Mouse (Mus musculus) neural tube, embryonic 15.5 days (tissue): ENCODE measurements at regions not wholly inside any gene's neighbourhood (a gene's known extent, or its start where the extent isn't known, plus 50 kb on each side); places are given as distances from the start of the nearest gene placed in this dataset.

Experiments used
- ATAC-seq: fragments of 200-750 bp; cut with Nextera tagmentation; 2 replicates; pipeline ENCODE4 v1.8.0; 2017; ENCODE audit warnings: mild to moderate bottlenecking, moderate TSS enrichment, moderate library complexity; ENCODE audit not compliant: low FRiP score
- H3K27ac ChIP-seq: fragments of 300-500 bp; sonication (generic); replicated peaks from 2 replicates; pipeline ENCODE4 v1.5.1; 2015; ENCODE audit warnings: mild to moderate bottlenecking, inconsistent platforms
- H3K27me3 ChIP-seq: fragments of 300-500 bp; sonication (generic); replicated peaks from 2 replicates; pipeline ENCODE4 v1.6.1; 2015; ENCODE audit warnings: inconsistent platforms
- H3K36me3 ChIP-seq: fragments of 300-500 bp; sonication (generic); 2 replicates; pipeline ENCODE4 v1.6.1; 2015; ENCODE audit warnings: inconsistent platforms
- H3K4me1 ChIP-seq: fragments of 300-500 bp; sonication (generic); 2 replicates; pipeline ENCODE4 v1.6.1; 2015; ENCODE audit warnings: inconsistent platforms
- H3K4me2 ChIP-seq: fragments of 300-500 bp; sonication (generic); 2 replicates; pipeline ENCODE4 v1.6.1; 2015; ENCODE audit warnings: inconsistent platforms, mild to moderate bottlenecking, moderate library complexity
- H3K4me3 ChIP-seq: fragments of 300-500 bp; sonication (generic); replicated peaks from 2 replicates; pipeline ENCODE4 v1.5.1; 2015; ENCODE audit warnings: mild to moderate bottlenecking, inconsistent platforms
- H3K9ac ChIP-seq: fragments of 300-500 bp; sonication (generic); replicated peaks from 2 replicates; pipeline ENCODE4 v1.6.1; 2015; ENCODE audit warnings: mild to moderate bottlenecking, inconsistent platforms
- H3K9me3 ChIP-seq: fragments of 300-500 bp; sonication (generic); replicated peaks from 2 replicates; pipeline ENCODE4 v1.6.1; 2016; ENCODE audit warnings: inconsistent platforms
- WGBS: fragments of 180-500 bp; shearing (Covaris S2); methylation state at CpG from one replicate; pipeline ENCODE4 v1.1.7; 2015; ENCODE audit warnings: mixed read lengths; 5-methylcytosine and 5-hydroxymethylcytosine counted together

GRCm38 (mm10) chr13:91334283-91334682, 110.5 kb upstream of the Atg10 start:
- H3K4me3 ChIP-seq: no peak overlapping the region
- no peaks in the 10 kb centered on the region for H3K4me1 ChIP-seq
- H3K36me3 ChIP-seq: no peaks in the 10 kb centered on the region
- H3K9ac ChIP-seq: no peak overlapping the region
- H3K9me3 ChIP-seq: no peaks in the 10 kb centered on the region
- H3K4me2 ChIP-seq: no peak overlapping the region
- H3K27ac ChIP-seq: no peak overlapping the region
- ATAC-seq: no peak
- no peaks in the 10 kb centered on the region for H3K27me3 ChIP-seq

DNA sequence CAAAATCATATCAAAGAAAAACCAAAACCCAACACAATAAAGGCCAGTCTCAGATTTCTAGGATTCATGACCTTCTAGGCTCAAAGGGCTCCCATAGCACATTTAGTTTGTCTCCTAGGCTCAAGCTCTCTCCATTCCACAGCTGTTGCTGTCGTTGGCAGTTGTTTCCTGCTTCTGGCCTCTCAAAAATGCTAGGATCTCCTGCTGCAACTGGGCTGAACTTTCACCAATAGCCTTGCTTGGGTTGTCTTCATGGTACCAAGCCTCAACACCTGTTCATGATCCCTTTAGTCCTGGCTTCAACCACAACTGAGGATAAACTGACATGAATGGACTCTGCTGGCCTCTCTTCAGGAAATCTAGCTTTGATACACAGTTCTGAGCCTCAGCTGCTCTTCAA, 115.9 kb upstream of the Ssbp2 start:
- H3K27ac ChIP-seq: no peak overlapping the region
- 0 out of 2 replicates have a peak, but pooled peaks cover 6% of the 10 kb centered on the region for H3K9me3 ChIP-seq
- no peak overlapping the region for H3K9ac ChIP-seq
- H3K4me3 ChIP-seq: no peak overlapping the region
- ATAC-seq: no peak
- 70% methylated on average over 1 of the region's 1 CpGs for WGBS
- H3K4me1 ChIP-seq: no peaks in the 10 kb centered on the region
- H3K4me2 ChIP-seq: no peak overlapping the region
- no peaks in the 10 kb centered on the region for H3K27me3 ChIP-seq
- H3K36me3 ChIP-seq: no peaks in the 10 kb centered on the region

DNA sequence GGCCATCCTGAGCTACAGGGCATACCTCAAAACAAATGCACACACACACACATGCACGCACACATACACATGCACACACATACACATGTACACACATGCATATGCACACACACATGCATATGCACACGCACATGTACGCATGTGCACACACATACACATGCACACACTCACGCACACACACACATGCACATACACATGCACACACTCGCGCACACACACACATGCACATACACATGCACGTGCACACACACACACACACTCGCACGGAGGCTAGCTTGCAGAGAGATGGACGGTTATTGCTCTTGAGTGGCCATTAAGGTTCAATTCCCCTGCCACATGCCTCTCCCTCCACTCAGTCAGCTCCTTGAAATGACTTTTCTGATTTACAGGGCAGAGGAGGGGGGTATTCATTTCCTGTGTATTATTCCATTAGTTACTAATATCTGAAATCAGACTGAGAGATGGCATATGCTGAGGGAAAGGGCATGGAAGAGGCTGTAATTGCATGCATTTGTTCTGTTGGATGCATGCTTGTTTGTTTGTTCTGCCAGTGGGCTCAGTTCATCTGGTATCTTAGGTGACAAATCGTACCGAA, 111.5 kb upstream of the Ssbp2 start:
- Histone ChIP-seq H3K4me1 (no peaks in the 10 kb centered on the region), H3K9me3 (0 out of 2 replicates have a peak, but pooled peaks cover 6% of the 10 kb centered on the region), H3K27me3 (no peaks in the 10 kb centered on the region), H3K36me3 (no peaks in the 10 kb centered on the region), H3K27ac (no peak overlapping the region), H3K4me3 (no peak overlapping the region), H3K9ac (no peak overlapping the region), H3K4me2 (no peak overlapping the region)
- 78% methylated on average over 12 of the region's 12 CpGs for WGBS
- ATAC-seq: 0 out of 2 replicates have a peak, but pooled peaks have one; percentile 21

DNA sequence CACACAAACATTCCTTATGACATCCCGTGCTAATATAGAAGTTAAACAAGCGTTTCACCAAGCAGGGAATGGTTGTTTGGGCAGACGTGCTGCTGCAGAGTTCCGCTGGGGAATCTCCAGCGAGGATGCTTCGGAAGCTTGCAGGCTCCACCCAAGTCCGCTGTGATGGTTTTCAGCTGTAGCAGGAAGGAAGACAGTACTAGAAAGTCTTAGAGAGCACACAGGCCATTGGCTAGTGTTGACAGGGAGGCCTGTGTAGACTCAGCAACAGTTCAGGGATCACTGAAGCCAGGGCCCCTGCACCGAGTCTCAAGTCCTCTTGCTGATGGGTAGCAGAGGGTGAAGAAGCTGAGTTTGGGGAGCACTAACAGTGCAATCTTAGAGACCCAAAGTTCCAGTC, 107.8 kb upstream of the Ssbp2 start:
- Histone ChIP-seq H3K4me2 (no peak overlapping the region), H3K36me3 (no peaks in the 10 kb centered on the region), H3K9me3 (no peaks in the 10 kb centered on the region), H3K4me1 (no peaks in the 10 kb centered on the region), H3K27ac (no peak overlapping the region), H3K27me3 (no peaks in the 10 kb centered on the region), H3K9ac (no peak overlapping the region), H3K4me3 (no peak overlapping the region)
- WGBS: 86% methylated on average over 8 of the region's 8 CpGs
- no peak for ATAC-seq

DNA sequence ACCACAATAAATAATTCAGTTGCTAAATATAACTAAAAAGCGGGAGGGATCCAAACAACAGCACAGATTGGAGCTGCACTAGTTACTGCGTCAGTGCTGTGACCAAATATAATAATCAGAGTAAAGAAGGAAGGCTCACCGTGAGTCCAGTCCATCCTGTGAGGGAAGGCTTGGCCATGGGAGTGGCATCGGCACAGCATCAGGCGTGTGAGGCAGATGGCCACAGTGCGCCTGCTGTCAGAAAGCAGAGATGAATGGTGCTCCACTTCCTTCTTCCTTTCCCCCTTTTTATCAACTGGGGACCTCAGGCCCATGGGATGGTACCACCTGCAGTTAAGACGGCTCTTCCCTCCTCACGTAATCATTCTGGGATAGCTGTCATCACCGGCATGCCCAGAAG, 103.6 kb upstream of the Ssbp2 start:
- Histone ChIP-seq H3K36me3 (no peaks in the 10 kb centered on the region), H3K4me2 (no peak overlapping the region), H3K9me3 (no peaks in the 10 kb centered on the region), H3K4me1 (no peaks in the 10 kb centered on the region), H3K4me3 (no peak overlapping the region), H3K9ac (no peak overlapping the region), H3K27ac (no peak overlapping the region), H3K27me3 (no peaks in the 10 kb centered on the region)
- WGBS: 81% methylated on average over 9 of the region's 9 CpGs
- no peak for ATAC-seq

DNA sequence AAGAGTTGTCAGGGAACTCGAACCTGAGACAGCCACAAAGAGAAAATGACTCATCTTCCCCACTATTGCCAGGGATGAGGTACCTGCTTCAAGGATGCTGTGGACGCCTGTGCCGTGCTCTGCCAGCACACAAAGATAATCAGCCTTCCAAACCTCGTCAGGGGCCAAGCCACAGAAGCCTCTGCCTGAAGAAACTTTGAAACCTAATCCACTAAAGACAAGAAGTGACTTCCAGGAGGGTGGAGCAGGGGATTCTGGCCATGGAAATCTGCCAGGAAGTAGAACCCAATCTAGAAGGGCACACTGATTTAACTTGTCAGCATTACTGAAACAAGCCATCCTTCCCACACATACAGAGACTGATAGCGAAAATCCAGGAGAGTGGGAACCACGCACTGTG, 100.0 kb upstream of the Ssbp2 start:
- no peaks in the 10 kb centered on the region for H3K27me3 ChIP-seq
- no peak overlapping the region for H3K4me2 ChIP-seq
- H3K4me1 ChIP-seq: peaks cover 8% of the 10 kb centered on the region
- 83% methylated on average over 6 of the region's 6 CpGs for WGBS
- no peaks in the 10 kb centered on the region for H3K9me3 ChIP-seq
- ATAC-seq: no peak
- no peak overlapping the region for H3K27ac ChIP-seq
- H3K4me3 ChIP-seq: no peak overlapping the region
- no peak overlapping the region for H3K9ac ChIP-seq
- H3K36me3 ChIP-seq: no peaks in the 10 kb centered on the region

DNA sequence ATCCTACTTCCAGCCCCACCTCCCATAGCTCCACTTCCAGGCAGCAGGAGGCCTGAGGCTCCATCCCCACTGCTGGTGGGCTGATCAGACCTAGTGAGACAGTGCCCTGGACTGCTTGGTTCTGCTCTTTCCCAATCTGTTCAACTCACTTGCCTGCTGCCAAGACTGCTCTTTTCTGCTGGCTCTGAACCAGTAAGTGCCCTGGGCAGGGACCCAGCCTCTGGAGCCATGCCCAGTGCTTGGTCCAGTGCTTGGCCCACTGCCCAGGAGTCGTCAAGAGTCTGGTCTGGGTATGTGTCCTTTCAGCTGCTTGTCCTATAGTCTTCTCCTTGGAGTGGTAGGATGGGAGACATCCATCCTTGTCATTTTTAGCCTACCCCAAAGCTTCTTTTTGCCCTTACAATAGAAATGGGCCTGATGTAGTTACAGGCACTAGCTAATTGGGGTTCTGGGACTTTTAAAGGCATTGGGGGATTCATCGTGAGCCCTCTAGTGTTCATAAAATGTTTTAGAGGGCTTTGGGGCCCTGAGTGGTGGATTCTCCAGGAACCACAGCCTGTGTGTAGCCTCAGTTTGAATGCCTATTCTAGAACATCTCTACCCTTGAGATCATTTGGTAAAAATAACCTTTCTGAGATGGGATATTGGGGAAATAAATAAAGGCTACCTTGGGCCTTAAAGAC, 94.7 kb upstream of the Ssbp2 start:
- Histone ChIP-seq H3K36me3 (no peaks in the 10 kb centered on the region), H3K27me3 (no peaks in the 10 kb centered on the region), H3K9ac (no peak overlapping the region), H3K9me3 (no peaks in the 10 kb centered on the region), H3K4me3 (no peak overlapping the region), H3K4me2 (no peak overlapping the region), H3K4me1 (peaks cover 29% of the 10 kb centered on the region), H3K27ac (peak overlapping the region; percentile 68)
- WGBS: 43% methylated on average over 2 of the region's 2 CpGs
- peak; percentile 88 for ATAC-seq

- Histone ChIP-seq H3K27me3 (no peaks in the 10 kb centered on the region), H3K4me1 (peaks cover 37% of the 10 kb centered on the region), H3K4me2 (no peak overlapping the region), H3K36me3 (no peaks in the 10 kb centered on the region), H3K9ac (no peak overlapping the region), H3K4me3 (no peak overlapping the region), H3K27ac (no peak overlapping the region), H3K9me3 (no peaks in the 10 kb centered on the region)
- WGBS: 90% methylated on average over 4 of the region's 4 CpGs
- ATAC-seq: no peak
Measured at GRCm38 (mm10) chr13:91366540-91366939, 93.5 kb upstream of the Ssbp2 start.

DNA sequence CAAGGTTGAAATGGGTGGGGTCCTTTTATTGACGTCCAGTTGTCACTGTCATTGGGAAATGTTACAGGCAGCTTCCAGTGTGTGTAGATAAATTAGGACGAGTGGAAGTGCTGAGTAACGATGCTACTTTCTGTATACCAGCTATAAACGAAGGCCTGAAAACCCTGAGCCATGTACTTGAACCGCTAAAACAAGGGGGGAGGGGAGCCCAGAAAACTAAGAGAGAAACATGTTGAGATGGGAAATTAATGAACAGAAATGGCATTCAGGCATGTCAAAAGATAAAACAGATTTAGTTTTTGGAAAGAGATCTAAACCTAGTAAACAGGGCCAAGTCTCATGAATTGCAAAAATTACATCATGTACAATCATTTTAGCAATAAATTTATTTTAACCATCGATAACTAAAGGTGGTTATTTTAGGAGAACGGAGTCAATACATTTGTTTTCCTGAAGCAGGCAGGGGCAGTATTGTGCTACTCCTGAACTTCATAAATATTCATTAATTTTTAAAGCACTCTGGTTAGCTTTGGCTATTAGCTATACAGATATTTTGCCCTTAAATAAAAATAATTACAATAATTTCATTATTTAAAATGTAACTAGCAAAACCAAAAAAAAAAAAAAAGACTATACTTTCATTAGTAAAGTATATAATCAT, 92.1 kb upstream of the Ssbp2 start:
- Histone ChIP-seq H3K27me3 (no peaks in the 10 kb centered on the region), H3K4me2 (no peak overlapping the region), H3K36me3 (no peaks in the 10 kb centered on the region), H3K27ac (no peak overlapping the region), H3K9ac (no peak overlapping the region), H3K9me3 (no peaks in the 10 kb centered on the region), H3K4me1 (peaks cover 49% of the 10 kb centered on the region), H3K4me3 (no peak overlapping the region)
- WGBS: 32% methylated on average over 7 of the region's 7 CpGs
- ATAC-seq: no peak

- Histone ChIP-seq H3K9me3 (no peaks in the 10 kb centered on the region), H3K27me3 (no peaks in the 10 kb centered on the region), H3K4me2 (no peak overlapping the region), H3K27ac (no peak overlapping the region), H3K36me3 (no peaks in the 10 kb centered on the region), H3K4me3 (no peak overlapping the region), H3K9ac (no peak overlapping the region), H3K4me1 (peaks cover 54% of the 10 kb centered on the region)
- 82% methylated on average over 7 of the region's 7 CpGs for WGBS
- no peak for ATAC-seq
Measured at GRCm38 (mm10) chr13:91368664-91369063, 91.4 kb upstream of the Ssbp2 start.

DNA sequence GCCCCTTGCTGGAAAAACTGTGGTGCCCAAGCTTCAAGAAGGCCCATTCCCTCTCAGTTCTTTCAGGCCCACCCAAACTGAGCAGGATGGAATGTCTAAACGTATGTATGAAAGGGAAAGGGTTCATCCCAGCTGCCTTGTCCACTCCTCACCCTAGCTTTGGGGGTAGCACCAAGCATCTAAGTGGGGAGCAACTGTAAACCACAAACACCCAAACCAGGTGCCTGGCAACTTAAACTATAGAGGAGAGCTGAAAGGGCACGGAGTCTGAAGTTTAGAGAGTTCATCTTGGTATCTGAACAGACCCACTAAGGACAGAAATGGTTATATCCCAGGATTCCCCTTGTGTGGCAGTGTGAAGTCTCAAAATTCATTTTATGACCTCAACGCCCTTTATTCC, 90.1 kb upstream of the Ssbp2 start:
- H3K27me3 ChIP-seq: no peaks in the 10 kb centered on the region
- peak overlapping the region; percentile 42; the same call in 1 of the 2 replicates for H3K4me3 ChIP-seq
- no peaks in the 10 kb centered on the region for H3K9me3 ChIP-seq
- no peaks in the 10 kb centered on the region for H3K36me3 ChIP-seq
- H3K4me2 ChIP-seq: peak overlapping the region; percentile 82
- H3K27ac ChIP-seq: peak overlapping the region; percentile 96
- 21% methylated on average over 3 of the region's 3 CpGs for WGBS
- H3K9ac ChIP-seq: no peak overlapping the region
- peaks cover 61% of the 10 kb centered on the region for H3K4me1 ChIP-seq
- no peak for ATAC-seq

GRCm38 (mm10) chr13:91370441-91370840, 89.6 kb upstream of the Ssbp2 start:
- Histone ChIP-seq H3K4me2 (peak overlapping the region; percentile 82), H3K4me1 (peaks cover 60% of the 10 kb centered on the region), H3K4me3 (peak overlapping the region; percentile 42), H3K9me3 (no peaks in the 10 kb centered on the region), H3K27ac (peak overlapping the region; percentile 96), H3K36me3 (no peaks in the 10 kb centered on the region), H3K27me3 (no peaks in the 10 kb centered on the region), H3K9ac (peak overlapping the region; percentile 42)
- peak; percentile 42 for ATAC-seq
- WGBS: 2% methylated on average over 11 of the region's 11 CpGs
